Mouse (Mus musculus): ENCODE data around the gene Dgke. TPM values are rescaled to one million over a fixed set of nuclear protein-coding genes. Genes with fewer than 3 reads are reported as not detected.
A peak's percentile ranks its signal among the peaks of the same experiment; 100 is the strongest.

The Dgke gene
- polyA plus RNA-seq, 2 experiments = 0.39 to 0.63 TPM

GRCm38 (mm10) chr11:89025603-89026002 lies 41.0 kb downstream of the Dgke start:
- no peak for ATAC-seq (ENCODE audit: insufficient read depth)
- TF ChIP-seq CTCF (IDR thresholded peaks at IDR 0.05; ENCODE audit: low read depth) = no peak
- no peak for TF ChIP-seq EP300 (IDR thresholded peaks at IDR 0.05; ENCODE audit: low read depth)
- Histone ChIP-seq H3K4me3 (ENCODE audit: insufficient read depth in 1 of 2, low read depth in 2 of 2, low read length in 2 of 2) (no peak overlapping the region), H3K27me3 (ENCODE audit: control insufficient read depth, insufficient read depth, low read length) (no peaks in the 10 kb centered on the region), H3K27ac (no peak overlapping the region), H3K9ac (replicated peaks) (no peak overlapping the region), H3K4me1 (replicated peaks; ENCODE audit: control insufficient read depth in 2 of 2, insufficient read depth in 2 of 2, low read length in 1 of 2) (peaks cover 23 to 49% of the 10 kb centered on the region in 2 experiments), H3K4me2 (ENCODE audit: low read depth) (no peak overlapping the region), H3K36me3 (replicated peaks; ENCODE audit: control insufficient read depth, insufficient read depth, low read depth) (peaks cover 2% of the 10 kb centered on the region; the same call in 1 of the 2 replicates), H3K9me3 (ENCODE audit: control insufficient read depth, low read length) (no peaks in the 10 kb centered on the region)
- WGBS (ENCODE audit: insufficient replicate concordance) = 64% methylated on average over 3 of the region's 3 CpGs
- no peak for DNase-seq (ENCODE audit: low read depth in 3 of 3, low spot score in 3 of 3)

GRCm38 (mm10) chr11:89024181-89024881 lies 42.3 kb downstream of the Dgke start:
- peak; percentile 7; the same call in 1 of the 2 replicates for TF ChIP-seq EP300 (IDR thresholded peaks at IDR 0.05; ENCODE audit: low read depth)
- no peak for TF ChIP-seq CTCF (IDR thresholded peaks at IDR 0.05; ENCODE audit: low read depth)
- ATAC-seq (ENCODE audit: insufficient read depth) (peak; percentile 51), DNase-seq (ENCODE audit: low read depth in 3 of 3, low spot score in 3 of 3) (no peak)
- Histone ChIP-seq H3K27me3 (ENCODE audit: control insufficient read depth, insufficient read depth, low read length) (no peaks in the 10 kb centered on the region), H3K4me1 (replicated peaks; ENCODE audit: control insufficient read depth in 2 of 2, insufficient read depth in 2 of 2, low read length in 1 of 2) (peaks cover 25 to 50% of the 10 kb centered on the region in 2 experiments), H3K27ac (peak overlapping the region; percentile 64; the same call in 1 of the 2 replicates), H3K9me3 (ENCODE audit: control insufficient read depth, low read length) (no peaks in the 10 kb centered on the region), H3K36me3 (replicated peaks; ENCODE audit: control insufficient read depth, insufficient read depth, low read depth) (peaks cover 9% of the 10 kb centered on the region), H3K9ac (replicated peaks) (no peak overlapping the region), H3K4me3 (ENCODE audit: insufficient read depth in 1 of 2, low read depth in 2 of 2, low read length in 2 of 2) (peak overlapping the region in 1 of 2 experiments; percentile 27; a peak in 1 of 4 replicates), H3K4me2 (ENCODE audit: low read depth) (peak overlapping the region; percentile 29; the same call in 1 of the 2 replicates)
- WGBS (ENCODE audit: insufficient replicate concordance) = 47% methylated on average over 11 of the region's 11 CpGs

- TF ChIP-seq EP300 (IDR thresholded peaks at IDR 0.05; ENCODE audit: low read depth) = no peak
- WGBS (ENCODE audit: insufficient replicate concordance) = 64% methylated on average over 10 of the region's 10 CpGs
- no peaks in the 10 kb centered on the region for H3K9me3 ChIP-seq (ENCODE audit: control insufficient read depth, low read length)
Measured at GRCm38 (mm10) chr11:89023477-89023876, 43.2 kb downstream of the Dgke start.

GRCm38 (mm10) chr11:89022120-89022731 lies 44.4 kb downstream of the Dgke start:
- no peak for TF ChIP-seq CTCF (IDR thresholded peaks at IDR 0.05; ENCODE audit: low read depth)
- no peak for TF ChIP-seq EP300 (IDR thresholded peaks at IDR 0.05; ENCODE audit: low read depth)
- H3K36me3 ChIP-seq (replicated peaks; ENCODE audit: control insufficient read depth, insufficient read depth, low read depth) = peaks cover 22% of the 10 kb centered on the region
- H3K4me1 ChIP-seq (replicated peaks; ENCODE audit: control insufficient read depth in 2 of 2, insufficient read depth in 2 of 2, low read length in 1 of 2) = peaks cover 32 to 52% of the 10 kb centered on the region in 2 experiments
- H3K9me3 ChIP-seq (ENCODE audit: control insufficient read depth, low read length) = no peaks in the 10 kb centered on the region
- 20% methylated on average over 8 of the region's 8 CpGs for WGBS (ENCODE audit: insufficient replicate concordance)
- H3K27me3 ChIP-seq (ENCODE audit: control insufficient read depth, insufficient read depth, low read length) = no peaks in the 10 kb centered on the region
- no peak overlapping the region; the same call in 1 of the 2 replicates for H3K9ac ChIP-seq (replicated peaks)
- ATAC-seq (ENCODE audit: insufficient read depth) = no peak
- no peak overlapping the region for H3K4me3 ChIP-seq (ENCODE audit: insufficient read depth in 1 of 2, low read depth in 2 of 2, low read length in 2 of 2)
- H3K27ac ChIP-seq = no peak overlapping the region
- DNase-seq (ENCODE audit: low read depth in 3 of 3, low spot score in 3 of 3) = no peak
- no peak overlapping the region for H3K4me2 ChIP-seq (ENCODE audit: low read depth)

More at GRCm38 (mm10) chr11:89023477-89023876, 43.2 kb downstream of the Dgke start:
- DNase-seq (ENCODE audit: low read depth in 3 of 3, low spot score in 3 of 3) (no peak), ATAC-seq (ENCODE audit: insufficient read depth) (no peak)
- no peak overlapping the region for H3K27ac ChIP-seq
- H3K4me3 ChIP-seq (ENCODE audit: insufficient read depth in 1 of 2, low read depth in 2 of 2, low read length in 2 of 2) = no peak overlapping the region
- H3K27me3 ChIP-seq (ENCODE audit: control insufficient read depth, insufficient read depth, low read length) = no peaks in the 10 kb centered on the region
- no peak overlapping the region for H3K4me2 ChIP-seq (ENCODE audit: low read depth)
- no peak overlapping the region for H3K9ac ChIP-seq (replicated peaks)
- H3K4me1 ChIP-seq (replicated peaks; ENCODE audit: control insufficient read depth in 2 of 2, insufficient read depth in 2 of 2, low read length in 1 of 2) = peaks cover 25 to 49% of the 10 kb centered on the region in 2 experiments
- H3K36me3 ChIP-seq (replicated peaks; ENCODE audit: control insufficient read depth, insufficient read depth, low read depth) = peaks cover 16% of the 10 kb centered on the region

- Histone ChIP-seq H3K4me2 (ENCODE audit: low read depth) (no peak overlapping the region), H3K4me3 (ENCODE audit: insufficient read depth in 1 of 2, low read depth in 2 of 2, low read length in 2 of 2) (no peak overlapping the region), H3K27ac (no peak overlapping the region), H3K9me3 (ENCODE audit: control insufficient read depth, low read length) (no peaks in the 10 kb centered on the region), H3K4me1 (replicated peaks; ENCODE audit: control insufficient read depth in 2 of 2, insufficient read depth in 2 of 2, low read length in 1 of 2) (peaks cover 37 to 57% of the 10 kb centered on the region in 2 experiments), H3K36me3 (replicated peaks; ENCODE audit: control insufficient read depth, insufficient read depth, low read depth) (peaks cover 27% of the 10 kb centered on the region), H3K9ac (replicated peaks) (no peak overlapping the region; the same call in 1 of the 2 replicates), H3K27me3 (ENCODE audit: control insufficient read depth, insufficient read depth, low read length) (no peaks in the 10 kb centered on the region)
- no peak for TF ChIP-seq EP300 (IDR thresholded peaks at IDR 0.05; ENCODE audit: low read depth)
- ATAC-seq (ENCODE audit: insufficient read depth) = no peak
- no peak for DNase-seq (ENCODE audit: low read depth in 3 of 3, low spot score in 3 of 3)
- WGBS (ENCODE audit: insufficient replicate concordance) = 53% methylated on average over 7 of the region's 7 CpGs
Measured at GRCm38 (mm10) chr11:89021687-89022086, 45.0 kb downstream of the Dgke start.
